Mouse (Mus musculus): ENCODE data around the gene March10. TPM values are rescaled to one million over a fixed set of nuclear protein-coding genes. Genes with fewer than 3 reads are reported as not detected.

March10 gene
- polyA plus RNA-seq, 1 experiment = 471 TPM

DNA sequence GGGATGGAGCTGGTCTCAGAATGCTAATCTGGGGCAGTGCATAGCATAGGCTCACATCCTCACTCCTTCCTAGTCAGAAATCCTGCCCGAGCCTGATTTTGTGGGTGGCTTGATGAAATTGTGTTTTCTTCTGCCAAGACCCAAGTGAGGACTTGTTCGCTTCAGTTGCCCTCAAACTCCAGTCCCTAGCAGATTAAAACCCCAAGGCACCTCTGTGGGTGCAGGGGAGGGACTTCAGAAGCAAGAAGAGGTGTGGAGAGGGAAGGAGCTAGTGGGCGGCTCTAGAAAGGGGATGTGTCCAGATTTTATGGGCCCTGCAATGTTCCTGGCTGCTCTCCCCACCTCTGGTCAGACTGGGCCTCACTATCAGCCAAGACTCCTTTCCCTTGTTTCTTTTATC, 125.4 kb downstream of the March10 start:
- Histone ChIP-seq H3K4me1 (ENCODE audit: control insufficient read depth, insufficient read depth, low read length) (no peaks in the 10 kb centered on the region), H3K27ac (ENCODE audit: control insufficient read depth, insufficient read depth, low read depth, low read length) (no peak overlapping the region), H3K36me3 (ENCODE audit: control insufficient read depth, insufficient read depth, low read length) (no peaks in the 10 kb centered on the region), H3K4me3 (ENCODE audit: control insufficient read depth, low read depth, low read length) (no peak overlapping the region), H3K27me3 (ENCODE audit: control insufficient read depth, insufficient read depth, low read length) (no peaks in the 10 kb centered on the region)
- TF ChIP-seq CTCF (IDR thresholded peaks at IDR 0.05; ENCODE audit: control insufficient read depth, insufficient read depth, insufficient replicate concordance, low read depth, low read length) (no peak), POLR2A (IDR thresholded peaks at IDR 0.05; ENCODE audit: control insufficient read depth, low read depth, low read length) (no peak)

DNA sequence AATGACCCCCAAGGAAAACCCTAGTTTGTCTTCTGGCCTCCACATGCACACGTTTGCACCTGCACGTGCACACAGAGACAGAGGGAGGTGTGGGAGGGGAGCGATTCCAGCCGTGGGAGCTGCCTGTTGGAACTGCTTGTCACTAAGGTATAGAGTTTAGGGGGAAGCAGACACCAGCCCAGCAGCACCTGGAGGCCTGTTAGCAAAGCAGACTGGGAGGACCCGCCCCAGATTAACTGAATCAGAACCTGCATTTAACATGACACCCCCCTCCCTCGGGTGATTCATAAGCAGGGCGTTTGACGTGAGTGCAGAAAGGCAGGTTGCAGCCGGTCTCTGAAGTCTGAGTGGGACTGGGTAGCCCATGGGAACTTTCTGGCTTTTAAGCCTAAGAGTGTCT, 126.6 kb downstream of the March10 start:
- Histone ChIP-seq H3K27ac (ENCODE audit: control insufficient read depth, insufficient read depth, low read depth, low read length) (no peak overlapping the region), H3K4me3 (ENCODE audit: control insufficient read depth, low read depth, low read length) (no peak overlapping the region), H3K27me3 (ENCODE audit: control insufficient read depth, insufficient read depth, low read length) (no peaks in the 10 kb centered on the region), H3K36me3 (ENCODE audit: control insufficient read depth, insufficient read depth, low read length) (no peaks in the 10 kb centered on the region), H3K4me1 (ENCODE audit: control insufficient read depth, insufficient read depth, low read length) (no peaks in the 10 kb centered on the region)
- TF ChIP-seq CTCF (IDR thresholded peaks at IDR 0.05; ENCODE audit: control insufficient read depth, insufficient read depth, insufficient replicate concordance, low read depth, low read length) = no peak
- no peak for TF ChIP-seq POLR2A (IDR thresholded peaks at IDR 0.05; ENCODE audit: control insufficient read depth, low read depth, low read length)

DNA sequence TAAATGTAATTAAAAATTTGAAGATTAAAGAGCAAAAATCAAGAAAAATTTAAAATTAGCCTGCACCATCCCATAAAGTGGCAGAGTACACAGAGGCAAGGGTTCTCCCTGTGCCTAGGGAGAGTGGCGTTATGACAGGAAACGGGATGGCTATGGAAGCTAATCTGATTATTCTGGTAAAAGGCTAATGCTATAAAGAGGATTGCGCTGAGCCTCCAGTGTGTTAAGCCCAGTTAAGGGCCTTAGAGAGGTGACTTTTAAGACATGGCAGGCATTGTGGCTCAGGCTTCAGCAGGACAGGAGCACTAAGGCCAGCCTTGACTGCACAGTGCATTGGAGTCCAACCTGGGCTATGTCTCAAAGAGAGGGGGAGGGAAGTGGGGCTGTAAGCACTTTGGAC, 129.4 kb downstream of the March10 start:
- TF ChIP-seq POLR2A (IDR thresholded peaks at IDR 0.05; ENCODE audit: control insufficient read depth, low read depth, low read length) (no peak), CTCF (IDR thresholded peaks at IDR 0.05; ENCODE audit: control insufficient read depth, insufficient read depth, insufficient replicate concordance, low read depth, low read length) (no peak)
- no peaks in the 10 kb centered on the region for H3K36me3 ChIP-seq (ENCODE audit: control insufficient read depth, insufficient read depth, low read length)
- no peaks in the 10 kb centered on the region for H3K4me1 ChIP-seq (ENCODE audit: control insufficient read depth, insufficient read depth, low read length)
- no peak overlapping the region for H3K27ac ChIP-seq (ENCODE audit: control insufficient read depth, insufficient read depth, low read depth, low read length)
- H3K4me3 ChIP-seq (ENCODE audit: control insufficient read depth, low read depth, low read length) = no peak overlapping the region
- no peaks in the 10 kb centered on the region for H3K27me3 ChIP-seq (ENCODE audit: control insufficient read depth, insufficient read depth, low read length)

DNA sequence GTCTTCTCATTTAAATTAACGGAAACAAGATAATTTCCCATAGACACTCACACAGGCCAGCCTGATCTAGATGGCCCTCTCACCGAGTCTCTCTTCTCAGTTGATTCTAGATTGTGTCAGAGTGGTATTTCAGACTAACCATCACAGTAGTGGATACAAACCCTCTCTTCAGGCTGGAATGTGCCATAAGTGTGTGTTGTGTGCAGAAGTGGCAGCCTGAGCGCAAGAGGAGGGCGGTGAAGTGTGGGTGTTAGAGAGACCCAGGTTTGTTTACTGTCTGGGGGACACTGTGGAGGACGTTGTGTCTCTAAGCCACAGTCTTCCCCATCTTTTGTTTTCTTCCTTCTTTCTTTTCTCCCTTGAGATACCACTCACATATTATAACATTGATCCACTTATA, 133.0 kb downstream of the March10 start:
- no peaks in the 10 kb centered on the region for H3K4me1 ChIP-seq (ENCODE audit: control insufficient read depth, insufficient read depth, low read length)
- H3K27ac ChIP-seq (ENCODE audit: control insufficient read depth, insufficient read depth, low read depth, low read length) = no peak overlapping the region
- TF ChIP-seq CTCF (IDR thresholded peaks at IDR 0.05; ENCODE audit: control insufficient read depth, insufficient read depth, insufficient replicate concordance, low read depth, low read length) (no peak), POLR2A (IDR thresholded peaks at IDR 0.05; ENCODE audit: control insufficient read depth, low read depth, low read length) (no peak)
- H3K36me3 ChIP-seq (ENCODE audit: control insufficient read depth, insufficient read depth, low read length) = no peaks in the 10 kb centered on the region
- H3K4me3 ChIP-seq (ENCODE audit: control insufficient read depth, low read depth, low read length) = no peak overlapping the region
- no peaks in the 10 kb centered on the region for H3K27me3 ChIP-seq (ENCODE audit: control insufficient read depth, insufficient read depth, low read length)

DNA sequence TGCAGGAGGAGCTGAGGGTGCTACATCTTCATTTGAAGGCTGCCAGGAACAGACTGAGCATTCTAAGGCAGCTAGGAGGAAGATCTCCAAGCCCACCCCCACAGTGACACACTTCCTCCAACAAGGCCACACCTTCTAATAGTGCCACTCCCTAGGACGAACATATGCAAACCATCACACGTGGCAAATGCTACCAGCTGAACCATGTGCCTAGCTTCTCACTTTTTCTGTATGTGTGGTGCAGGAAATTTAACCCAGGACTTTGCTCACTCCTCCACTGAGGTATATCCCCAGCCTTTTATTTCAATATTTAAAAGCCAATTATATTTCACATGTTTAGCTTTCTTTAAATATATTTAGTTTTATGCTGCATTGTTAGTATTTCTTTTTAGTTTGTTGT, 135.4 kb downstream of the March10 start:
- H3K36me3 ChIP-seq (ENCODE audit: control insufficient read depth, insufficient read depth, low read length) = no peaks in the 10 kb centered on the region
- no peaks in the 10 kb centered on the region for H3K4me1 ChIP-seq (ENCODE audit: control insufficient read depth, insufficient read depth, low read length)
- TF ChIP-seq CTCF (IDR thresholded peaks at IDR 0.05; ENCODE audit: control insufficient read depth, insufficient read depth, insufficient replicate concordance, low read depth, low read length) (no peak), POLR2A (IDR thresholded peaks at IDR 0.05; ENCODE audit: control insufficient read depth, low read depth, low read length) (no peak)
- H3K27me3 ChIP-seq (ENCODE audit: control insufficient read depth, insufficient read depth, low read length) = no peaks in the 10 kb centered on the region
- no peak overlapping the region for H3K4me3 ChIP-seq (ENCODE audit: control insufficient read depth, low read depth, low read length)
- H3K27ac ChIP-seq (ENCODE audit: control insufficient read depth, insufficient read depth, low read depth, low read length) = no peak overlapping the region

DNA sequence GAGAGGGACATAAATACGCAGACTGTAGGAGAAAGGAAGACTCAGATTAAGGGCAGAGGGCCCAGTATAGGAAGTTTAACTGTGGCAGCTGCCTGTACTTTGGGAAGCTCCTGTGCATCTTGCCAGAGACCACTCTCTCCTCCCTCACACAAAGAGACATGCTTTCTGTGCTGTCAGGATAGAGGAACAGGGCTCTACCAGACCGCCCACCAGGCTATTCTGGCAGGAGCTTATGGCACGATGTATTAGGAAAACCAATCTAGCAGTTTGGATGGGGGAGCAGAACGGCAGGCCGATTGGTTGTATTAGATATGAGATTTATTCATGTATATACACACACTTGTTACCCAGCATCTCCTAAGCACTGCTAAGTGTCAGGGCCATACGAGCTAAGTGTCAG, 138.8 kb downstream of the March10 start:
- Histone ChIP-seq H3K4me3 (ENCODE audit: control insufficient read depth, low read depth, low read length) (no peak overlapping the region), H3K4me1 (ENCODE audit: control insufficient read depth, insufficient read depth, low read length) (no peaks in the 10 kb centered on the region), H3K27me3 (ENCODE audit: control insufficient read depth, insufficient read depth, low read length) (no peaks in the 10 kb centered on the region), H3K27ac (ENCODE audit: control insufficient read depth, insufficient read depth, low read depth, low read length) (no peak overlapping the region), H3K36me3 (ENCODE audit: control insufficient read depth, insufficient read depth, low read length) (no peaks in the 10 kb centered on the region)
- no peak for TF ChIP-seq CTCF (IDR thresholded peaks at IDR 0.05; ENCODE audit: control insufficient read depth, insufficient read depth, insufficient replicate concordance, low read depth, low read length)
- TF ChIP-seq POLR2A (IDR thresholded peaks at IDR 0.05; ENCODE audit: control insufficient read depth, low read depth, low read length) = no peak

DNA sequence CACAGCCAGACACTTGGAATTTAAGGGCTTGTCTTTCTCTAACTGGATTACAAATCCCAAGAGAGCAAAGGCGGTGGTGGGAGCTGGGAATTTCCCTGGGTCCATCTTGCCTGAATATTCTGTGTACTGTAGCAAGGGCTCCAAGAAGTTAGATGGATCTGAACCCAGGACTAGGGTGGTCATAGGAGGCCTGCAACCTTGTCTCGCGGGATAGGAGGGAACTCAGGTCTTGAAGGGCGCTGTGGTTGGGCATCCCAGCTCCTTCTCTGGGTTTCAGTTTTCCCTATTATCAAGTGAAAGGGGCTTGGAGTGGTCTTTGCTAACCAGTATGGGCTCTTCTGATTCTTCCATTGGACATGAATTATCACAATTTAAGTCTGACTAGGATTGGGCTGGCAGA, 140.4 kb downstream of the March10 start:
- no peaks in the 10 kb centered on the region for H3K27me3 ChIP-seq (ENCODE audit: control insufficient read depth, insufficient read depth, low read length)
- no peak overlapping the region for H3K27ac ChIP-seq (ENCODE audit: control insufficient read depth, insufficient read depth, low read depth, low read length)
- no peaks in the 10 kb centered on the region for H3K36me3 ChIP-seq (ENCODE audit: control insufficient read depth, insufficient read depth, low read length)
- no peak overlapping the region for H3K4me3 ChIP-seq (ENCODE audit: control insufficient read depth, low read depth, low read length)
- no peak for TF ChIP-seq POLR2A (IDR thresholded peaks at IDR 0.05; ENCODE audit: control insufficient read depth, low read depth, low read length)
- no peak for TF ChIP-seq CTCF (IDR thresholded peaks at IDR 0.05; ENCODE audit: control insufficient read depth, insufficient read depth, insufficient replicate concordance, low read depth, low read length)
- H3K4me1 ChIP-seq (ENCODE audit: control insufficient read depth, insufficient read depth, low read length) = peaks cover 6% of the 10 kb centered on the region

DNA sequence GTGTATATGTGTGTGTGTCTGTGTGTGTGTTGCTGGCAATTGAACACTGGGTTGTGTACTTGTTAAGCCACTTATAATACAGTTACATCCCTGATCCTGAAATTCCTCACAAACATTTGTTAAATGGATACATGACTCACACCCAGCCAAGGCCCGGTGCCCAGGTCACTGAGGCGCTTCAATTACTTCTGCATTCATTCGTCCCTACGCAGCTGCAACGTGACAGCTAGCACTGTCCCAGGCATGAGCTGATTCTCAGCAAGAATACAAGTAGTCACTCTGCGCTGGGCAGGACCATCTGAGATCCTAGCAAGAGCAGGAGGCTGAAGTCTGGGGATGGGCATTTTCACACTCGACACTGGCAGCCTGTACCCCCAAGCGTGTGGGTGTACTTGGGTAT, 141.2 kb downstream of the March10 start:
- TF ChIP-seq CTCF (IDR thresholded peaks at IDR 0.05; ENCODE audit: control insufficient read depth, insufficient read depth, insufficient replicate concordance, low read depth, low read length) (no peak), POLR2A (IDR thresholded peaks at IDR 0.05; ENCODE audit: control insufficient read depth, low read depth, low read length) (no peak)
- H3K4me3 ChIP-seq (ENCODE audit: control insufficient read depth, low read depth, low read length) = no peak overlapping the region
- no peak overlapping the region for H3K27ac ChIP-seq (ENCODE audit: control insufficient read depth, insufficient read depth, low read depth, low read length)
- H3K4me1 ChIP-seq (ENCODE audit: control insufficient read depth, insufficient read depth, low read length) = peaks cover 6% of the 10 kb centered on the region
- H3K36me3 ChIP-seq (ENCODE audit: control insufficient read depth, insufficient read depth, low read length) = no peaks in the 10 kb centered on the region
- no peaks in the 10 kb centered on the region for H3K27me3 ChIP-seq (ENCODE audit: control insufficient read depth, insufficient read depth, low read length)

Data from testis, adult 2 months (tissue).